Mouse (Mus musculus) layer of hippocampus, adult 9-11 months (tissue): ENCODE data around the gene Arid1b.

Experiments used
- DNase-seq: peaks from one replicate; pipeline ENCODE4 v3.0.0; 2022

Gene Arid1b

DNA sequence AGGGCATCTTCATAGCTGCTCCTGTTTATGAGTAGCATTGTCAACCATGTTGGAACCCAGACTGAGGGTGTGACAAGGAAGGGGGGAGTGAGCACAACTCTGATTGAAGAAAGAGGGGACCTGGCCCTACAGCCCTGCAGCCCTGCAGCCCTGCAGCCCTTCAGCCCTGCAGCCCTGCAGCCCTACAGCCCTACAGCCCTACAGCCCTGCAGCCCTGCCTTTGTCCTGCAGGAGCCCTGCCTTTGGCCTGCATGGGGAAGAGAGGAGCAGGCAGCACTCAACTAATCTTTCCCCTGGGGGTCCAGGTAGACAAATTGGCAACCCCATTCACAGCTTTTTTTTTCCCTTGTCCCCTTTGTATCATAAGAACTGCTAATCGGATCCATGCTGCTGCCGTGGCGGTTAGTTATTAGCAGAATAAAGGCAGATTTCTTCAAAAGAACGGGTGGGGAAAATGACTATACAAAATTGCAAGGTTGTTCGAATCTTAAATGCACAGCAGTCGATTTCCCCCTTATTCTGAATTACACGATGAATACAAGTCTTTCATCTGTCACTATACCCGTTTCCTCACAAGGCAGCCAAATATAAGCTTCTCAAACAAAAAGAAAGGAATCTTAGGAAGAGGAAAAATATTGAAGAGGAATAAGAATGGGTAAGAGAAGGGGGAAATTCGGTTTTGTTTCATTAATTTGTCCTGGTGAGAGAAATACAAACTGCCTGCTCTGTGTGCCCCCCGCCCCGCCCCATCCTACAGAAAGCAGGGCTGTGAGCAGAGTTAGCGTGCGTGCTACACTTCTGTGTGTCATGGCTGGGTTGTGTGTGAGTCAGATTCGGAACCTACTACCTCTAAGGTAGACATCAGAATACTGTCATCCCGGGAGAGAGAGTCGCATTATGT lies 260.8 kb downstream of the Arid1b start:
- DNase-seq, result no peak

DNA sequence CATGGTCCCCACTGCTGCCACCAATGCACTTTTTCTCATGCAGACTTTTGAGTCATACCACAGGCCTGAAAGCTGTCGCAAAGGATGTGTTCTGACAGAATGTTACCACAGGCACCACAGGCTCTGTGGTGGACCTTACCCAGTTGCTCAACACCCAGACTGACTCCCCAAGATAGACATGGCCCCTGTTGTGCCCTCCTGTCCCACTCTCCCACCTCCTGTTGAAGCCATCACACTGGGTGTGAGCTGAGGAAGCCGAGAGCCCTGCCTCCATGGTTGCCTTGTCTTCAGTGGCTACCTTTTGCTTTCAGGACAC lies 261.4 kb downstream of the Arid1b start:
- no peak for DNase-seq

DNA sequence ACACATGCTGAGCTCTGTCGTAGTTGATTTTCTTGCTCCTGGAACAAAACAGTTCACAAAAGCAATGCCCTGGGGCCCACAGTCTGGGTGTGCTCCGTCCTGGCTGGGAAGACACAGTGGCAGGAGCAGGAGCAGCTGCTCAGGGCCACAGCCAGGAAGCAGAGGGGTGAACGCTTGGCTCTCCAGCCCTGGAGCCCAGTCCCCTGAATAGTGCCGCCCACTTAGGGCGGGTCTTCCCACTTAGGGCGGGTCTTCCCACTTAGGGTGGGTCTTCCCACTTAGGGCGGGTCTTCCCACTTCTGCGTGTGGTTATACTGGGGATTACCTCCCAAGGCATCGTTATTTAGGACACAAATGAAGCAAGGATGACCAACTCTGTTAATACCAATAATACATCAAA lies 264.8 kb downstream of the Arid1b start:
- DNase-seq, result no peak

DNA sequence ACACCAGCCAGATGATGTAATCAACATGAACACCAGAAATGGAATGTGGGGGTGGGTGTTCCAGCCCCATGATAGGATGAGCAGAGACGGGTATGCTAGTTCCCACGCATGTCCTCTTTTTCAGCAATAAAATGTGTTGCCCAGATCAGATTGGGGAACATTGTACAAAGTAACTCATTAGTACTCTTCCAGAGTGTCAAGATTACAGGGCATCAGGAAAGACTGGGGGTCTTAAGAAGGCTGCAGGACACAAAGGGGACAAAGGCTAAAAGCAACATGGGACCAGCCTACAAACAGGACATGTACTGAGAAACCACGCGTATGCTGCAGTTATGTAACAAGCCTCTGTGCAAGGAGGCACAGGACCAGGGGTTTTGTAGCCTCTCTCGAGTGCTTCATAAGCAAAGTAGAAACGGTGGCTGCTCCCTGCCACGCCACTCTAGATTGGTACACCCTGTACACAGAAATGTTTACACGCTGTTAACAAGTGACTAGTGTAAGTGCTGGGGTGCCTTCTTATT lies 267.1 kb downstream of the Arid1b start:
- DNase-seq, result peak; percentile 81

DNA sequence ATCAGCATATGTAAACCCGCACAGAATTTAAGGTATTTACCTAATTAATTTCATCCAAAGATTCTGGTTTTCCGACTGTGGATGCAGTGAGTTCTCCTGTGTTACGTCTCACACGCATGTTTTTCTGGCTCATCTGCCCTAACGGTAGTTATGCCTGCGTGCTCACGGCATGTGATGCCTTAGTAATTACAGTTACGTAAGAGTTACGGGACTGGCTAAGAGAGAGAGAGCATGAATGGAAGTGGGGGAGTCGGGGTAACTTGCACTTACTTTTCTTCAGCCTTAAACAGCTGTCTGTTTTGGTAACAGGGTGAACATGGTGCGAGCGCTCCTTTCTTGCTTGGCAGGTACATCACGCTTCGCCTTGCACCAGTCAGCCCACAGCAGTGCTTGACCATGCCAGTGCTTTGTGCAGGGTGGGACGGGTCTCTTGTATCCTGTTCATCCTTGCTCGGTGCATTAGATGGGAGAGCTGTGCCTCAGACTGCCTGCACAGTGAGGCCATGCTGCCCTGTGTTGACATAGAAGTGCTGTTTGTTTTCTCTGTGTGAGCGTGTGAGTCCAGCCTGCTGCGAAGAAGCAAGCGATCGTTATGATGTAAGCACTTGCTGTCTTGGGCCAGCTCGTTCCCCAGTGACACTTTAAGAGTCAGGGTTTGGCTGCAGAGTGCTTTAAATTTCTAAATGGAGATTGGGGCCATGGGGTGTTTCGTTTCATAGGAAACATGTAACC lies 267.9 kb downstream of the Arid1b start:
- DNase-seq, result no peak

DNA sequence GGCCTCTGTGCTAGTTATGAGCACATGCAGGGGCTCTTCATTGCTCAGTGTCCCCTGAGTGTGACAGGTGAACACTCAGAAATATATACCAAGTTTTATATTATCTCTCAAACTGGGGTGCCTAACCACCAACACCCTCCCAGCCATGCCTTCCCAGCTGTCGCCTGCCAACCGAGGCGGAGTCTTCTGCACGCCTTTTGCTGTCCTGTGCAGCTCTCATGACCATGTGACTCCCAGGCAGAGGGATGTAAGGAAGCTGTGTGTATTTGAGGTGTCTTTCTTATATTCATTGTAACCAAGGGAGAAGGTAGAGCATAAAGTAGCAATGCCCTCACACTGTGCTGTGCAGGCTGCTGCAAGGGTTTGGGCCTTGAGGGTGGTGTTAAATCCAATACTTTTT lies 268.7 kb downstream of the Arid1b start:
- DNase-seq, result no peak

DNA sequence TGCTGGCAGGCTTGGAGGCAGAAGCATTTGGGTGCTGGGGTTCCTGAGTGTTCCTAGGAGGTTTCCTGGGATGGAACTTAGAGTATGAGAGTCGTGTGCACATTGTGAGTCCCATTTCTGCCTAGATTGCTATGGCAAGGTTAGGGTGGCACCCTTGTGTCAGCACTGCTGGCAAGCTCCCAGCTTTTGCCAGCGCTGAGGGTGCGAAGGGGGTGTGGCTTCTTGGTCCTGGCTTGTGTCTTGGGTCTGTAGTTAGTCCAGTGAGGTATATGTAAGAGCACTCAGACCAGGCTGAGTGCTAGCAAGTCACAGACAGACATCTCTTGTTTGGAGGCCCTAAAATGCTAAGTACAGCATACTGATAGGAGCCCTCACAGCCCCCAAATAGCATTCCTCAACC lies 270.7 kb downstream of the Arid1b start:
- no peak for DNase-seq

DNA sequence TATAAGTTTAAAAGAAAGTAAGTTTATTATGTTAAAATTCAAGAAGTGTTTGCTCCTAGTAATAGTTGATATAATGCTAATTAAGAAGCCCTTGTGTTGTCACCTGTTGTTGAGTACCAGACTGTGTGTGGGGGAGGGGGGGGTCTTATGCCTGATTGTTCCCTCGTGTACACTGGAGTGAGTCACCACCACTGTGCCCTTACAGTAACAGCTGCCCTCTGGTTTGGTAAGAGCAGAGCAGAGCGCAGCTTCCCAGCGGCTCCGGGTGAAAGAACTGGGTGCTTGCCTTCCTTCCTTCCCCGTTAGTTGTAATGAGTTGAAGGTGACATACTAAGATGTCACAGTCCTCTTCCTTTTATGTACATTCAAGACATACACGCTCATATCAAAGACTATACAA lies 271.5 kb downstream of the Arid1b start:
- no peak for DNase-seq

DNA sequence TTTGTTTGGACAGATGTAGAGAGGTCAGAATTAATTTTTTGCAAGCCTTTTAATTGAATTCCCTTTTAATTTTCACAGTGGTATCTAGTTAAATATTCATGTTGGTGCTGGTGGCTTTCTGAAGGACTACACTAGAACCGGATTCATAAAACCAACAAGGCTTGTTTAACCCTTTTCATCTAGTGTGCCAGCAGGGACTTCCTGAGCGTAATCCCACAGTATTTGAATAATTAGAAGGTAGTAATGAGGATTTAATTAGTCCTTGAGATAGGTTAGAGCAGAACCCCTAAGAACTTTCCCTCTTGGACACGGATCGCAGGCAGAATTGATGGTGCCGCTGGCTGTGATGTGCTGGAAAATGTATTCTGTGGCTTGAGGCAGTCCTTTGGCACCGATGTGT lies 273.6 kb downstream of the Arid1b start:
- no peak for DNase-seq

DNA sequence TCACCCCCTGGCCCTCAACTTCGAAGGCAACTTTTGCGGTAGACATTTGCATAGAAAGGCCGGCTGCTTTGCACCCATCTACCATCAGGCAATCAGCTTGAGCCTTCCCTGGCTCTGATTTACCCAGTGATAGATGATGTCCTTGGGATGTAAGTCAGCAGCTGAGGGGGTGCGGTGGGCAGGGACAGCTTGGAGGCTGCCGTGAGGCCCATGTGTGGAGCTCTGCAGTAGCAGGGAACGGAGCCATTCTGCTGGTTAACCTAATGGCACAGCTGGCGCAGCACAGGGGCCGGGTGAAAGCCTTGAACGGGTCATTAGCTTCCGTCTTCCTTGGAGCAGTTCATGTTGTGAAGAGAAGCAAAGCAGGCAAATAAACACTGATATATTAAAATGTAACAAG lies 275.2 kb downstream of the Arid1b start:
- no peak for DNase-seq

DNA sequence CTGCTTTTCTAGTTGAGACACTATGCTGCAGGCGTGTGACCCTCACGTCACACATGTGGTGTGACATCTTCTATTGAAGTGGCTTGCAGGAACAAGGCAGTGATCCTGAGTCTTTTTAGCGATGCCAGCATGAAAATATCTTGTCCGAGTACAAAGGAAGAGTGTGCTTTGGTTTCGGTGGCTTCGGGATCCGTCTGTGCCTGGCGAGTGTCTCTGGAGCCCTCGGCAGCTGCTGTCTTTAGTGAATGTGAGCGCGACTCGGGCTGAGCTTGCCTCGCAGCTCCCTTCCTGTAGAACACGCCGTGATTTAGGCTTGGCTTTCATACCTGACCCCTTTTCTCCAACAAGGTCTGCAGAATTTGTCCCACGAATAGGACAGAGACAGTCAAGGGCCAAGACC lies 275.6 kb downstream of the Arid1b start:
- no peak for DNase-seq

DNA sequence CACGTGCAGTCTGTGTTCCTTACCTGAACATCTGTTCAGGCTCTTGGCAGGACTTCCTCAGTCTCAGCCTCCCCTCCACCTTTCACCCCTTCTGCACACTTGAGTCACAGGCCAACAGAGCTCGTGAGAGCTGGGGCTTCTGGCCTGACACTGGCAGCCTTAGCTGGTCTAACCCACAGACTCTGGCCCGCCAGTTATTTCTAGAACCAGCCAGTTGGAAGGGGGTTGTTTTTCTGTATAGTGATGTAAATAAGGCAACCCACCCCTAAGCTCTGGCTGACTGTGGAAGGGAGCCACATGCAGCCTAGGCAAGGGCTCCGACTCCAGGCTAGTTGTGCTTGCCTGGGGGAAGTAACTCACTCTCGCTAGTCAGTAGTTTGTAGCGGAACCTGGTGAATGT lies 276.7 kb downstream of the Arid1b start:
- DNase-seq, result no peak

DNA sequence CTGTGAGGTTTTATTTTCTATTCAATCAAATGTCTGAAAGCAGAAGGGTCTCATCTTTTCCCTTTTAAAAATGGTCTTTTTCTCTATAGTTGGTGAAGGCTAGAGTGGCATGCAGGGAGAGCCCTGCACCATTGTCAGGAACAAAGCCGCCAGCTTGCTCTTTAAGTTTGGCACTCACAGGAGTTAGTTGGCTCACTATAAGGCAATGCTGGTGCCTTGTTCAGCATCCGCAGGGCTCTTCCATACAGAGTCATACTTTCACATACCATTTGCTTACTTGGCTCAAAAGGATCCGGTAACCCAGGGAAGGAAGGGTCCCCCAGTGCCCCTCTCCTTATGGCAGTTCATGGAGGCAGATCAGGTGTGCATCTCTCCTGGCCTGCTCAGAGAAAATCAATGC lies 279.0 kb downstream of the Arid1b start:
- no peak for DNase-seq

DNA sequence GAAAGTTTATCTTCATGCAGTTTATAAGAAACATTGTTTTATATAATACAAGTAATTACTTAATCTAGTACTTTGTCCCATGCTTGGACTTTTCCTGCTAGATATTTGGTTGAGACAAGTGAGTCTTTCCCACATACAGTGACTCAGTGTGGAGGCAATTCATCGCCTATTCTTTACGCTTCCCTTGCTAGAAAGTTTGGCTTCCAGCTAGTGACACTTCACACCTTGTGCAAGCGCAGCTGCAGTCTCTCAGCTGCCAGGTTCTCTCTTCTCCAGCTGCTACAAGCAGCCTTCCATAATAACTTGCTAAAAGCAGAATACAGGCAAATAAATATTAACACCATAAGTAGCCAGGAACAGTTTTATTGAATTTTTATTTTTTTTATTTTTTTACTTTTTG lies 279.6 kb downstream of the Arid1b start:
- DNase-seq, result no peak

DNA sequence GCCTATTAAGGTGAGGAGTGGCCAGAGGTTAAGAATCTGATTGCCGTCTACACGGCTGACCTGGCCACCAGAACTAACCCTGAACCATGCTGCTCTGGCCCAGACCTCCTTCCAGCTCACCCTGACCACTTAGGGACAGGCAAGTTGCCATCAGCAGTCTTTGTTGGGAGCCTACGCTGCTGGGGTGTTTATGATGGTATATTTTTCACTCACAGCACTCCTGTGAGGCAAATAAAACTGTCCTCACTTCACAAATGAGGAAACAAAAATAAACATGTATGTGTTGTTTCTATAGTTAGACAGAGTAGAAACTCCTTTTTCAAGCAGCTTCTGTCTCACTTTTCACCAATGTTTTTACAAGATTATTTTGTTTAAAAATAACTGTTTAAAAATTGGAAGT lies 280.3 kb downstream of the Arid1b start:
- DNase-seq, result no peak

DNA sequence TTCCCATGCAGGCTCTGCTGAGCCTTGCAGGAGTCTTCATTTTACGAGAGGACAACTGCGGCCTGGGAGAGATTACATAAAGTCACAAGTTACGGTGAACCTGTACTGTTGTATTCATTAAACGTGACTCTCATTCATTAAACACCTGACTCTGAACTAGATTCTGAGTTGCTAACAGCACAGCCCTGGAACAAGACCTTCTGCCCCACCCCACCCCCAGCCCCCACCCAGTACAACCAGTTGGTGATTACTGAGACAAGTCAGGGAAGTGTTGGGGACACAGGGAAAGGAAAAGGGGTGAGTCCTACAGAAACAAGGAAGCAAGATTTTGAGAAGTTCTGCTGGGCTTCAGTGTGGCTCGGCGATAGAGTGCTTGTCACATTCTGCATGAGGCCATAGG lies 281.6 kb downstream of the Arid1b start:
- DNase-seq, result no peak

DNA sequence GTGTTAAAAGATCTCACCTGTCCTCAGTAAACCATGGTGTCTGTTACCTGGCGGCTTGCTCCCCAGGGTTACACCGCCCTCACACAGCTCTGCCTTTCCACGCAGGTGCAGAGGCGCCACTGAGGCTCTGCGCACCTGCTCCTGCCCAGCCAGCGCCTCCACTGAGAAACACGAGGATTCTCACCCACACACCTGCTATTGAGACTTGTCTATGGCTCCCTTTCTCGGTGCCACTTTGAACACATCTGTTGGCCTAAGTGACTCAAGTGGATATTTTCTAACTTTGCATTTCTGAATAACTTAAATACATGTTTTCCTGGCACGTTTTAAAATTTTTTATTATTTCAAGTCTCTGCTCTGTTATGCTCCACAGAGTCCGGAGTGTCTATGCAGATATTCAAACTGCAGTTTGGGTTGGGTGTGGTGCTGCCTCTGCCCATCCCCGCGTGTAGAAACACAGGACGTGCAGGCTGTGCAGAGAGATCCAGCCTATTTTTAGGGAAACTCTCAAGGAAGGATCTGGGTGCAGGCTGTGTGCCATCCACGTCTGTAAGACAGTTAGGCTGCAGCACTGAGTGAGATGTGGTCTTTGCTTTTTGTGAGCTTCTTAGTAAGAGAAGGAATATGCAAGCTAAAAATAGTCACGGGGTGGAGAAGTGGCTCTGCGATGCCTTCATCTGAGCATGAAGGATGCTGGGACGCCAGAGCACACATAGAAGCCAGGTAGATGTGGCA lies 283.2 kb downstream of the Arid1b start:
- no peak for DNase-seq

DNA sequence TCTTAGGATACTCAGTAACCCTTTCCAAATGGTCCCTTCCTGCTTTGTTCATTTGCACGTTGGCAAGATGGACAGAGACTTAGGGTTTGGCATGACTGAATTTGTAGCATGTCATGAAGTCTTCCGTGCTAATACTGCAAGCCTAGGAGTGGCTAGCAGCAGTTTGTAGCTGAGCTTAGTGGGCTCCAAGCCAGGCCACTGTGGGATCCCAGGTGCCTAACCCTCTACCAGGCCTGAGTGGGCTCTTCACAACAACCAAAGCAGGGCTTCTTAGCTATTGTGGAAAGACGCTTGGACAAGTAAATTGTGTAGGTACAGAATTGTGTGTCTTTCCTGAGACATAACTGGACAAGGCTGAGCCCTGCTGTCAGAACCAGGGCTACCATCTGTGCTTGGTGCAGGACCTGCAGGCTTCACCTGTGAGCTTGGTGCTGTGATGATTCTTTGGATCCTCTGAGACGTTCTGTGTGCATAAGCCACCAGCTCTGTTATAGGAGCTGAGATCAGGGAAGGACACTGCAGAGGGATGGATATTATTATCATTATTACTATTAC lies 286.4 kb downstream of the Arid1b start:
- DNase-seq, result no peak

DNA sequence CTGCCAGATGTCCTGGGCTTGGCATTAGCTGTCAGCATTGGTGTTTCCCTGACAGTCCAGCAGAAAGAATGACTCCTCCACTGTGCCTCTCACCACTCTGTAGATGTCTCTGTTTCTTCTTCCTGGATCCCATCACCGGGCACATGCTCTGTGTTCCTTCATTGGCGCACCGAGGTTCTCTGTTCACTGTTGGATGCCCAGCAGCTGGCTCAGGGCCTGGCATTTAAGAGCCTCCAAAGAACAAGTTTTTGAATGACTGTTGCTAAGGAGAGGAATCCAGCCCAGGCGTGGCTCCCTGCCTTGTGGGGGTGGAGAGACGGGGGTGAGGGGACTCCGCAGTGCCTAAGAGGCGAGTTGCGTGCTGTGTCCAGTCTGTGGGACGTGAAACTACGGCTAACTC lies 290.7 kb downstream of the Arid1b start:
- peak; percentile 66 for DNase-seq

DNA sequence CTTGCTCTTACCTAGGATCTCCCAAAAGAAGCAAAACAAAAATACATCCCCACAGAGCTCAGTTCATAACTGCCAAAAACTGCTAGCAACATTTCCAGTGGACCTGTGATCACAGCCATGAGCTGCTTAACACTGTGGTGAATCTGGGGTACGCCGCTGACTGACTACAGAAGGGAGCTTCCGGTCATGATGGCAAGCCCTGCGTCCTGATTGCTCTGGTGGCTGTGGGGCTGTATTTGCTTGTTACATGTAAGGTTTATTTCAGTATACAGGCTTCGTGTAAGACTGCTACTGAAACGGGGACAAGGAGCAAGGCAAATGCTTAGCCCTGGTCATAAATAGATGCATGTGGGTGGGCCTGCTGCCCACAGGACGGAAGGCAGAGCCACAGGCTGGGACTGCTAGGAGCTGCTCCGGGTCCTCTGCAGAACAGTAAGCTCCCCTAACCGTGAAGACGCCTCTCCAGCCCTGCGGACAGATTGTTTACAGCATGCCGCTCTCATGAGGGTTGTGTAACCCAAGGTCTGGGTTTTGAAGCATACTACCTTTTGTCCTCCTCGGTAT lies 291.8 kb downstream of the Arid1b start:
- DNase-seq, result peak; percentile 60

DNA sequence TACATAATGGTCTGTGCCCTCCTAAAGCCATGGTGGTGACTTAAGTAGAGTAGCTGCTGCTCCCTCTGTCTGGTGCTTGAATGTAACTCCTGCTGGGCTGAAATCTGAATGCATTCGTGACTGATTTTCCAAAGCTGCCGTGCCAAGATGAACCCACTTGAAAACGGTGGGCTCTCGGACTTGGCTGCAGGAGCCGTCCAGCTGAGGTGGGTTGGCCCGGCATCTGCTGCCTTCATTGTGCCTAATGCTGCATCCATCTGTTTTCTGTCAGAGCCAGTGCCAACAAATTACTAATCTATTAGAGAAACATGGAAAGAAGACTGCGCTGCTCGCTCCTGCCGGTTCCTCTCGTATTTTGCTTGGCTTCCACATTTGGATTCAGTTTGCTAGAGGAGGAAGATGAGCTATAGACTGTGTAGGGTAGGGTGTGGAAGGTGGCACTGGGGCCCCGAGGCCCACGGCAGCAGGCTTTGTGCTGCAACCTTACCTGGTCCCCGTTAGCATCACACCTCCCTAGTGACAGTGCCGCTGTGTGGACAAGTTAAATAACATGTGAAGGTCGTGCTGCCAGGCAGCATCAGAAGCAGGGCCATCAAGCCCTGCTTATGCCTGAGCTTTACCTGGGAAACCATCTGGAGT lies 292.6 kb downstream of the Arid1b start:
- DNase-seq, result peak; percentile 88

DNA sequence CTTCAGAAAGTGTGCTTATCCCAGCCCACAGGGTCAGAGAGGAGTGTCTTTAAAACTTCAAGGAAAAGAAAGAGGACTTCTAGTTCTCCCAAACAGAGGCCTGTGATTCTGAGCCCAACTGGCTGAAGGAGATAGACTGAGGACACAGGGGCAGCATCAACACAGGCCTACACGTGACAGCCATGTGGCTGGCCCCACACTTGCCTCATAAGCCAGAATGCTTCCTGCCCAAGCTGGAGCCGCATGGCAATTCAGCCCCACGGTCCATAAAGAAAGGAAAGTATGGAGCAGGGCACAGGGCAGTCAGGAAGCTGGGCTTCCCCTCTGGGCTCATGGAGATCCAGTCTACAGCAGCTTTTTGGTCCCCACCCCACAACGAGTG lies 293.1 kb downstream of the Arid1b start:
- no peak for DNase-seq

DNA sequence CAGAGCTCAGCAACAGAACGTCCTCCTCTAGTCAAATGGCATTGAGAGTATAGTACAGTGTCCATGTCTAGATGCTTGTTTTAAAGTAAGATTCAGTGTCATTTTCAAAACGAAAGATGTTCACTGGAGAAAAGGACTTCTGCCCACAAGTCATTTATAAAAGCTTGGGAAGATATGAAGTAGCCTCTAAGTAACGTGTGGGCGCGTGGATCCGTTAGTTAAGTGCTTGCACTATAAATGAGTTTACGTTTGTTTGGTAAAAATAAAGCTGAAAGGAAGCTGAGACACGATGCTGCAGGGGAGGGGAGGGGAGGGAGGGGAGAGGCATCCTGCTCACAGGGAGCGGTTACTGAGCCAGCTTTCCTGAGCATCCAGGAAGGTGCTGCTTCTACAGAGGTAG lies 293.5 kb downstream of the Arid1b start:
- no peak for DNase-seq
